Mouse (Mus musculus) left cerebral cortex, adult 9 months (tissue): ENCODE results near the gene Nup214.
"Not testable (repeated sequence)": the region's sequence is repeated elsewhere in the genome, so short reads cannot be mapped to it uniquely, and the experiment has no call there.

Experiments
- DNase-seq, 2 experiments: peaks; one replicate each; pipeline ENCODE4 v3.0.0; 2022; ENCODE audit warnings: low spot score in 2 of 2

Gene Nup214

DNA sequence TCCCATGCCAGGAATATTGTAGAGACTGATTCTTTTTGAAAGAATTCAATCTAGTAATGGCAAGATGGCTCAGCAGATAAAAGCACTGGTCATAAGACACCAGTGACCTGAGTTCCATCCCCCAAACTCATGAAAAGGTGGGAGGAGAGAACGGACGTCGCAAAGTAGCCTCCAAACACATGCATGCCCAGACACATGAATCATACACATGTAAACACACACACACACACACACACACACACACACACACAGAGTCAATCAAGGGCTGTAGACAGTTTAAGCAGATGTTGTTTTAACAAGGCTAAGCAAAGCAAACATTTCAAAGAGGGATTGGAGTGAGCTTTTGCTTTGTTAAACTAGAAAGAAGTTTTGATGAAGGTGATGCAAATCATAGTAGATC, 10.0 kb upstream of the Nup214 start:
- no peak for DNase-seq

DNA sequence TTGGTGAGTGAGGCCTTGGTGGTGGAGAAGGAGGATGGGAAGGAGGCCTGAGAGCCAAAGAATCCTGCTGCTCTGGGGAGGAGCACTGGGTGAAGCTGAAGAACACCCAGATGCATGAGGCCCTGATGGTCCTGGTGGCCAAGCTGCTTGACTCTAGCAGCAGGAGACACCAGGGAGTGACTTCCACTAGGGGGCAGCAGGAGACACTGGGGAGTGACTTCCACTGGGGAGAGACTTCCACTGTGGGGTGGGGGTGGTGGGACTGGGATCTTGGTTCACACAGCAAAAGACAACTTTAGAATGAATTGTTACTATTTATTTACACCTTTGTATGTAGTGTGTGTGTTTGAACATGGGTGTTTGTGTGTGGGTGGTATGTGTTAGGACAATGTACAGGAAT, 9.1 kb upstream of the Nup214 start:
- DNase-seq = no peak

DNA sequence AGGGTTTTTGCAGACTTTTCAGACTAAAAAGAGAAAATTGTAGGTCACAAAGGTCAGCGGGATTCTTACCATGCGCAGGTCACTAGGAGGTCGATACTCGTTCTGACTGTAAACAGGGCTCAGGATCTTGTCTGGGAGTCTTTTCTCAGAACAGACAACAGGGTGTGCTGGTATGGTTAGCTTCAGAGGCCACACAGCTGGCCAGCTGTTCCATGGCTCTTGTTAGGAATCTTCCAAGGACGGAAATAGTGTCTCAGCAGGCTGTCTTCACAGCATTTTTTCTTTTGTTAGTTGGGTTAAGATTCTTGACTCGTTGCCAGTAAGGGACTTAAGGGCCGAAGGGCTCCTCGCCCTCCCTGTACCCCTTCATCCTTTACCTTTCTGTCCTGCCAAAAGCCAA, 7.4 kb upstream of the Nup214 start:
- no peak for DNase-seq

DNA sequence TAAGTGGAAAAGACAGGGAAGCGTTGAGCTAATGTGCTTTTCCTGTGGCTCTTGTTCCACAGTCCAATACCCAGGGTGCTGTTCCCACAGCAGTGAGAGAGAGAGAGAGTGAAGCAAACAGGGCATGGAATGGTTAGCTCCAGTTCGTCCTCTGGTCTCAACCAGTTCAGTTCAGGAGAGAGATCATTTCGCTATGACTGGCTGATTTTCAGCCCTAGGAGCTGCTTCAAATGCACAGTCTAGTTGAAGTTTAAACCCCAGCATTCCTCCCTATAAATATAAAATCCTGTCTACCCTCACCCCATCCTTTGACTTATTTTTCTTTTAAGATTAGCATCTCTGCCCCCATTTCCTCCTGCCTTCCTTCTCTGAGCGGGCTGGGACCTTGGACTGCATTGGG, 1.6 kb upstream of the Nup214 start:
- no peak for DNase-seq

DNA sequence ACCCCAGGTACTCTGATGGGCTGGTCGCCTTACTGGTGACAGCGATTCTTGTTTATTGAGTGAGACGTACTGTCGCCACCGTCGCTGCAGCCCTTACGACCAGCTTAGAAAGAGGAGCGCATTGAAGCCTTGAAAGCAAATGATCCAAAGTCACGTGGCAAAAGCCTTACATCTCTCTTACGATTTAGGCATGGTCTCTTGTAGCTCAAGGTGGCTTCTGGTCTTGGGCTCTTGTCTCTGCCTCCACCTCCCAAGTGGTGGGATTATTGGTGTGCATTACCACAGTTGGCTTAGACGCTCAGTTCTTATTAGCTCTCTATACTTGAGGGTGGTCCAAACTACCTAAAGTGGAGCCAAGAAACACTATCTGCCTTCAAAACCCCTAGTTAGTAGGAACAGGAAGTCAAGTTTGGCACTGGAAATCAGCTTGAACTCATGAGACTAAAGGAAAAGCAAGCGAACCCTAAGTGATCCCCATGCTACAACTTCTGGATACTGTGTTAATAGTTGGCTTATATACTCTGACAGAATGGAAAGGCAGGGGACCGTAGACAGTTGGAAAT, 654 bp downstream of the Nup214 start:
- no peak for DNase-seq

DNA sequence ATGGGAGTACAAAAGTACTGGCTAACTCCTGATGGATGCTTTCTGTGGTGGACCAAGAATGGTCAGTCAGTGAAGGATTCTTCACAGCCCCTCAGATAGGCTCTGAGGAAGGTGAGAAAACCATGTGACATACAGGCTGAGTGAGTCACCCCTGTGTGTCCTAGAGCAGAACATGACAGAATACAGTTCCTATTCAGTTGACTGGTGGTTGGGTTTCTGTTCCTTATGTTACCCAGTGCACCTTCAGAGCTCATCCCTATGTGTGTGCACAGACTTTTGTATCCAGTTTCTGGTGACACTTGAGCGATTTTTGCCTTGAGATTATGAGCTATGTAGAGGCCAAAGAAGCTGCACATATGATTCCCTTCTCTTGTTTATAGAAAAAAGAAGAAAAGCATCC, 13.5 kb downstream of the Nup214 start:
- no peak for DNase-seq

DNA sequence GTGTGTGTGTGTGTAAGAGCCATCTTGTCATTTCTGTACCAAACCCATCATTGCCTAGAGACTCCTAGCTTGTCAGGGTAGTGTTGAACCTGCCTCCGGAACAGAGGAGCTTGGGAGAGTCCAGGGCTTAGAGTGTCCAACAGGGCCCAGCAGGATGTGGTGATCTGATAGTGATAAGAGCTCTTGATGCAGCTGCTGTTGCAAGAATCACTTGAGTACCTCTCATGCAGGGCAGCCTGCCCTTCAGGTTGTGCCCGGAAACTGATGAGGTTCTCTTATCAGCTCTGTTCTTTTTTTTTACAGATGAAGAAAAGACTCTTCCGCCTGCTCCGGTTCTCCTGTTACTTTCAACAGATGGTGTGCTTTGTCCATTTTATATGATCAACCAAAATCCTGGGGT, 16.7 kb downstream of the Nup214 start:
- no peak for DNase-seq

DNA sequence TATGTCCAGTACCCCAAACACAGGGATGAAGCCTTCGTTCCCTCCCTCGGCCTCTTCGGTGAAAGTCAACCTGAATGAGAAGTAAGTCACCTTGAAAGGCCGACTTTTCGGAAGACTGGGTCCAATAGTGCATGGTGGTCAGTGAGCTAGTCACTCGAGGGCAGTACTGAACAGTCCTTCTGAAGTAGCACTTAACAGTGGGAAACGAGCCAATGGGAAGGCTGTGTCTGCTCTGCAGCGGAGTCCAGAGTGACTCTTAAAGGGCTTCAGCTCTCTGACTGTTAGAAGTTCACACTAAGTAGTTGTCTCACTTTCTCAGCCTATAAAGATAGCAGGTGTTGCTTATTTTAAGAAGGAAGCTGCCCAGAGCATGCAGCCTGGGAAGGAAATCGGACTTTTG, 20.7 kb downstream of the Nup214 start:
- DNase-seq = no peak

DNA sequence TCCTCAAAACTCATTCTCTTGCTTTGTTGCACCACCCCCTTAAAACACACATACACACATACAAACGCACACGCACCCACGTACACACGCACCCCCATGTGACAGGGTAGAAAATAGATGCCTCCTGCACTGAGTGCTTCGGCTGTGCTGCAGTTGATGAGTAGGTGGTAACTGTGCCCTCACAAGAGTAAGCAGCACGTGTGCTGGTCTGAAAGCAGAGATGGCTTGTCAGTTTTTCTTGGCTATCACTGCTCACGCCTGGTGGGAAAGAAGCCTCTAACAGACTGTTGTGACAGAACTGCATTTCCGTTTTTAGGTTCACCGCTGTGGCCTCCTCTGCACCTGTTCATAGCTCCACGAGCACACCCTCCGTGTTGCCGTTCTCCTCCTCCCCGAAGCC, 21.8 kb downstream of the Nup214 start:
- DNase-seq = peak; percentile 72 to 88

DNA sequence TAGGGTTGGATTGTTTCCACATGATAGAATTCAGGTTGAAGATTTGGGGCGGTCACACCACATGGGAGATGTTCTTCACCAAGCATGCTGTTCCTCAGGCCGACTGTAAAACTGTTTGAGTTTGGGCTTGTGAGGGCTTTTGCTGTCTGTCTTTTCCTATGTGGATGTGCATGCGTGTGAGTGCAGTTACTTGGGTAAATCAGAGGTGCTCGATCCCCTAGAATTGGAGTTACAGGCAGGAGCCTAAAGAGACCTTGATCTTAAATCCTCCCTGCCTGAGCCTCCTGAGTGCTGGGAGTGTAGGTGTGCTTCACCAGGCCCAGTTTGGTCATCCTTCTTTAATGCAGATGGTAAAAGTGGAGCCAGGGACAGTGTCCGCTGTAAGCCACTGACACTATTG, 23.3 kb downstream of the Nup214 start:
- no peak for DNase-seq

DNA sequence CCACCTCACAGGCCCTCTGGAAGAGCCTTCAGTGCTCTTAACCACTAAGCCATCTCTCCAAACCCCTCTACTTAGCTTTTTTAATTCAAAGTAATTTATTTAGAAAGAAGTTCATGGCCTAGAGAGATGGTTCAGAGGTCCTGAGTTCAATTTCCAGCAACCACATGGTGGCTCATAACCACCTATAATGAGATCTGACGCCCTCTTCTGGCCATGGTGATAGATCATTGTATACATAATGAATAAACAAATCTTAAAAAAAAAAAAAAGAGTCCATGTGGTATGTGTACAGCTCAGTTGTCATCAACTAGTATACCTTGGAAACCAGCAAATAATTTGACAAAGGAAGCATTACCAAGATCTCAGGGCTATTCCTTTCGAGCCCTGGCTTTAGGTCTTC, 24.2 kb downstream of the Nup214 start:
- DNase-seq = no peak

DNA sequence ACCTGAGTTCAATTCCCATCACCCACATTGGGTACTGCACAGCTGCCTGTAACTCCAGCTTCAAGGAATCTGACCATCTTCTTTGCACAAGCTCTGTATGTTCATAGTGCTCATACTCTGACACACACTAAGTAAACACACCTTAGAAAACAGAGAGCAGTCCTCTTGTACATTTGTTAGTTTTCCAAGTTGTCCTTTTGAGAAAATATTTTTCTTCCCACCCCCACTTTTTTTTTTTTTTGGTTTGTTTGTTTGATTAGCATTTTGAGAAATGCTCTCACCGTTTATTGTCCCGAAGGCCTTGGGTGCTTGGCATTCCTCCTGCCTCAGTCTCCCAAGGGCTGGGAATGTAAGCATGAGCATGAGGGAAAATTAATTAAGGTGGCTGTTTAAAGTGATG, 34.1 kb downstream of the Nup214 start:
- no peak for DNase-seq

DNA sequence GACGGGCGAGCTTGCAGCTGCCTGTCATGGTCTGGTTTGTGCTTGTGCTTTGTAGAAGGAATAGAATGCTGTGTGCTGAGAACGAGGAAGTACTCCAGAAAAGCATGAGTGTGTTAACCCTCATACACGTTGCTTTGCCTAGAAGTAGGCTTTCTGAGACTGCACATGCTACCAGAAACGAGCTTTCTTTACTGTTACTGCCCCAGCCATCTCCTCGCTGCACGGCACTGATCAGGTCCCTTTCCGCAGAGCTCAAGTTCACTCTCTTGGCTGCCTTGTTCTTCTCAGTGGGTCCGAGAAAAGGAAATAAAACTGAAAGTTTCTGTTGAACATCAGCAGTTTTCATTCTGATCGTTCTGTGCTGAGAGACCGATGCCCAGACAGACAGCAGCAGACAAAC, 34.5 kb downstream of the Nup214 start:
- DNase-seq = no peak

DNA sequence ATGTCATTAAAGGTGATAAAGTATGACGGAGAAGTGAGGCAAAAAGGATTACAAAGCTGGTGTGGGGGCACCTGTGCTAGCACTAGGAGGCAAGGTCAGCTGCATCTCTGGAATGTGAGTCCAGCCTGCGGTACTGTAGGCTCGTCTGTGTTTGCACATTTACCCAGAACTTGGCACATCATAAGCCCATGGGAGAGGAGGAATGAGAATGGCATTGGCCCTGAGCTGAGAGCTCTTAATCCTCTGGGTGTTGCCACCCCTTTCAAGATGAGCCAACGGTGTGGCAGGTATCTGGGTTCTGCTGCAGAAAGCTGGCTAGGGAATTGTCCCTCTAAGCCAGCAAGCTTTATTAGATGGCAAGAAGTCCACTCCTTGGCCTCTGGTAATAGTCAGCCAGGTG, 45.5 kb downstream of the Nup214 start:
- no peak for DNase-seq

DNA sequence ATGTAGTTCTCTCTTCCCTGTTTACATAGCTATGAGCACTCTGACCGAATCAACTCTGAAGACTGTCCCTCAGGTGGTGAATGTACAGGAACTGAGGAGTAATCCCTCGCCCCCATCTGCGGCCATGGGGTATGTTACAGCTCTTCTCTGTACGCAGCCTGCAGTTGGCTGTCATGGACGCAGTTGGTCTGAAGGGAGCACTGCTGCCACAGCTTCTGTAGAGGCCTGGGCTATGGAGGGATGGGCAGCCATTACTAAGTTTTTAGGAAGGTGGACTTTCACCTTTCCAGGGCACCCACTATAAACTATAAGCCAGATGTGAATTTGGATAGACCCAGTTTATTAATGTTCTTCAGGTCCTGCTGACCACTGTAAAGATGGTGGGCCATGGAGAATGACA, 46.0 kb downstream of the Nup214 start:
- DNase-seq = no peak

DNA sequence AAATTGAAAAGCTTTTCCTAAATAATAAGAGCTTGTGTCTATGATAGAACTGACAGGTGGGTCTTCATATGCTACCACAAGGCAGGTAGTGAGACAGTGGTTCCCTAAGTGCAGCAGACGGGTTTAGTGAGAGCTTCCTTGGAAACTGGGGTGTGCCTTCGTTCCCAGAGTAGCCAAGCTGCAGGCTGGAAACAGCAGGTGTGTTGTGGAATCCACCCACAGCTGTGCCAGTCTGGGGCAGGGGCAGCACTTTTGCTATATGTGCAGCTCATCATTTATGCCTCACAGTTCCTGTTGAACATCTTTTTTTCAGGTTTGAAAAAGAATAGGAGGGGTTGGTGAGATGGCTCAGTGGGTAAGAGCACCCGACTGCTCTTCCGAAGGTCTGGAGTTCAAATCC, 50.1 kb downstream of the Nup214 start:
- DNase-seq = no peak

DNA sequence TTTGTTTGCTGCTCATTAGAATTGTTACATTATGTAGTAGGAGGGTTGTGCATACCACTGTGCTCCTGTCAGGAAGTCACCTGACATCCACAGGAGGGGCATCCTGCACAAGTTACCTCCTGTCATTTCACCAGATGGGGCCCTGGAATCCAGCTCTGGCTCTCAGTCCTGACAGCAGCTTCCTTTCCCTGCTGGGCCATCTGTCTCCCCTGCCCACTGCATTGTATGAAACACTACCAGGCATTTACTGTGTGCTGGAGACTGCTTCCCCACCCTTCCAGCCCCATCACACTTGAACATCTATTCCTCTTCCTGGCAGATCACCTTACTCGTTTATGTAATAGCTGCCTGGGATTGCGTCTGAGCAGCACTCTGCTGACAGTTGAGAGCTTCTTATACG, 55.4 kb downstream of the Nup214 start:
- DNase-seq = peak; percentile 26 to 63

DNA sequence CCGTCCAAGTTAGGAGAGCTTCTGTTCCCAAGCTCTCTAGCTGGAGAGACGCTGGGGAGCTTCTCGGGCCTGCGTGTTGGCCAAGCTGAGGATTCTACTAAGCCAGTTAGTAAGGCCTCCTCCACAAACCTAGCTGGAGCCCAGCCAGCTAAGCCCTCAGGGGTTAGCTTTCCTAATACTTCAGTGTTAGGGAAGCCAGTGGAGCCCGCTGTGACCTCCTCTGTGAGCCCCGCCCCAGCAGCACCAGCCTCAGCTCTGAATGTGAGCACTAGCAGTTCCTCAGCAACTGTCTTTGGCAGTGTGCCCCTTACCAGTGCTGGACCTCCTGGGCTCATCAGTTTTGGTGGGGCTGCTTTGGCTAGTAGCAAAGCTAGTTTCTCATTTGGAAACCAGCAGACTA, 59.2 kb downstream of the Nup214 start:
- DNase-seq = no peak

DNA sequence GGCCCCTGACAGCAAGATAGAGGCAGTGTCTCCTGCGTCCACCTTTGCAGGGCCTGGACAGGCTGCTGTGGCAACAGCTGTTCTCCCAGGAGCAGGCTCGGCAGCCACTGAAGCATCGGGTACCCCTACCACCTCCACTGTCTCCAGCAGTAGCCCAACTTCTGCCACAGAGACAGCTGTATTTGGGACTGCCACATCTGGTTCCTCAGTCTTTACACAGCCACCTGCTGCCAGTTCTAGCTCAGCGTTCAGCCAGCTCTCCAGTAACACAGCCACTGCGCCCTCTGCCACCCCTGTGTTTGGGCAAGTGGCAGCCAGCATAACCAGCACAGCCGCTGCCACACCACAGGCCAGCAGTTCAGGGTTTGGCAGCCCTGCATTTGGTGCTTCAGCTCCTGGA, 60.0 kb downstream of the Nup214 start:
- no peak for DNase-seq

DNA sequence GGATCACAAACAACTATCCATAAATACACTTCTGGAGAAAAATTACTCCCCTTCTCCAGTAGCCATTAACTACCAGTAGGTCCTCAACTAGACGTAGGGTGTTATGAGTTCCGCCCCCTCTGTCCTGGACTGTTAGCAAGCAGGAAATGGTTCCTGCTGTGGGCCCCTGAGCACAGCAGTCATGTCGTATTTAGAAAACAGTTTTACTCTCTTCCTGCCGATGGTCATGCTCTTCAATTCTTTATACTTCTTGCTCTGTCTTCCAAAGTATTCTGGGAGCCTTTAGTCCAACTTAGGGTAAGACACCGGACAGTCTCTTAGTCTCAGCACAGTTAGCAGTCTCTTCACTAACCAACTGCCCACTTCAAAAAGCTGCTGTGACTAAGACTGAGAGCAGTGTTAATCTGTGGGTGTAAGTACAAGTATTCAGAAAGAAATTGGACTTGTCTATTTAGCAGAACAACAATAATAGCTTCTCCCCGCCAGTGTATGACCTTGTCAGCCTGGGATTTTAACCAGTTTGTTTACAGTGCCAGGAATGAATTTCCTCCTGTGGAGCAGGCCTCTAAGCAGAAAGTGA, 63.1 kb downstream of the Nup214 start:
- DNase-seq = no peak

DNA sequence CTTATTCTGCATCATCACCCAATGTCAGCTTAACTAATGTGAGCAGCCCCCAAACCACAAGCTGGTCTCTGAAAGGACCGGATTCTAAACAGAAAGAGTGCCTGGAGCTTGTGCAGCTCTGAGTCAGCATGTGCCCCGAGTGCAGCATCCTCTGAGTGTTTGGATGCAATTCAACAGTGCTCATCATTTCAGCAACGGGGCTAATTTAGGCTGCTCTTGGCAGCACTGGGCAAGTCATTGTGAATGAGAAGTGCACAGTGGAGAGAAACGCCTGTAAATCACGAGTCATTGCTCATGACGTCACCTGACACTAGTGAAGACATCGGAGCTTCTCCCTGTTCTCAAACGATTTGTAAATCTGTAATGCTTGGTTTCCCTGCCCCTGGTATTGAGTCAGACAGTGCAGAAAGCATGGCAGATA, 64.4 kb downstream of the Nup214 start:
- peak; percentile 45 to 71 for DNase-seq

DNA sequence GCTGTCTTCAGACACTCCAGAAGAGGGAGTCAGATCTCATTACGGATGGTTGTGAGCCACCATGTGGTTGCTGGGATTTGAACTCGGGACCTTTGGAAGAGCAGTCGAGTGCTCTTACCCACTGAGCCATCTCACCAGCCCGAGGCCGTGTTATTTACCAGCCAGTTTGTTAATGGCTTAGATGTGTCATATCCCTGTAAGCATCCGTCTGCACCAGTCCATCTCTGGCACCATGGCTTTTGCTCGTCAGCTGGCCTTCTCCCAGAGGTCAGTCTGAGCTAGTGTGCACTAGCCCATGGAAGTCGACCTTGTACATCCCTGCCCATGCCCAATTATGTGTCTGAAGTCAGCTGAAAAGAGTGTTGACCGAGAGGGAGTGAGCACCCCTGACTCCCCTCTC, 66.4 kb downstream of the Nup214 start:
- not testable (repeated sequence) for DNase-seq

DNA sequence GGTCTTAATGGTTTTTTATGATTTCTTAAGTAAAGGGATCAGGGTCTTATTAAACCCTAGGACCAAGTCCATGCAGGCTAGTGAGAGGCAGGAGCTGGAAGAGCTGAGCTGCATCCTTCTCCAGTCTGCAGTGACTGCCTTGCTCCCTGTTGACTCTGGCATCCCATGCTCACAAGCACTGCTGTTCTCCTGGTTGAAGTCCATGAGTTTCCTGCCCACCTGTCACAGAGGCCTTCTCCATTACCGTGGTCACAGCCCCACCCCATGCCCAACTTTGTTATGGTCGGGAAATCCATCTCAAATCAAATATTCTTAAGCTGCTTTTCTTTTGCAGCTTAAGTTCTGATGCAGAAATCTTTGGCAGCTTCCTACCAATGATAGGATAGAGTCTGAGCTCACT, 66.9 kb downstream of the Nup214 start:
- DNase-seq = no peak

DNA sequence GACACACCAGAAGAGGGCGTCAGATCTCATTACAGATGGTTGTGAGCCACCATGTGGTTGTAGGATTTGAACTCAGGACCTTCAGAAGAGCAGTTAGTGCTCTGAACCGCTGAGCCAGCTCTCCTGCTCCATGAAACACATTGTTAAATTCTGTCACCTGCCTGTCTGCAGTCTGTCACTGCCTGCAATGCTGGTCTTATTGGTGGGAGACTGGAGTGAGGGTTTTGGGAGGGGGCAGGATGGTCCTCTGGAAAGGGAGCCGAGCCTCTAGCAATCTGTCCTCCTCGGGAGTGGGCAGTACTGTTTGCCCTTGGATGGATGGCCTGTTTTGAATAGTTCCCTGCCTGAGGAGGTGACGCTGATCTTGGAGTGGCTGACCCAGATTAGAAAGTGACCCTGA, 69.6 kb downstream of the Nup214 start:
- no peak for DNase-seq
